Mouse (Mus musculus) kidney, adult 2 months (tissue): ENCODE data around the gene Tmem72. TPM values are rescaled to one million over a fixed set of nuclear protein-coding genes. Genes with fewer than 3 reads are reported as not detected.

Experiments
- DNase-seq: peaks from one replicate; pipeline ENCODE4 v3.0.0; 2021
- H3K27ac ChIP-seq: fragments of 200-500 bp; 2 replicates; pipeline ENCODE4 v1.5.1; 2012; ENCODE audit warnings: low read depth, low read length, control low read depth, inconsistent platforms; ENCODE audit not compliant: insufficient read depth
- H3K27me3 ChIP-seq: fragments of 200-500 bp; replicated peaks from 2 replicates; pipeline ENCODE4 v1.6.1; 2012; ENCODE audit warnings: mild to moderate bottlenecking, moderate library complexity, low read length, inconsistent platforms; ENCODE audit not compliant: control insufficient read depth, insufficient read depth
- H3K36me3 ChIP-seq: fragments of 200-500 bp; 2 replicates; pipeline ENCODE4 v1.6.1; 2012; ENCODE audit warnings: mild to moderate bottlenecking, moderate library complexity, low read length, inconsistent platforms; ENCODE audit not compliant: control insufficient read depth, insufficient read depth
- H3K4me1 ChIP-seq: fragments of 200-500 bp; 2 replicates; pipeline ENCODE4 v1.6.1; 2011; ENCODE audit warnings: low read length; ENCODE audit not compliant: control insufficient read depth, insufficient read depth
- H3K4me3 ChIP-seq: fragments of 200-500 bp; 2 replicates; pipeline ENCODE4 v1.5.1; 2011; ENCODE audit warnings: mild to moderate bottlenecking, low read depth, low read length, control low read depth; ENCODE audit not compliant: insufficient read depth
- CTCF ChIP-seq: fragments of 200-500 bp; conservative IDR thresholded peaks from 2 replicates; pipeline ENCODE4 v1.5.1; 2011; ENCODE audit warnings: low read depth, mild to moderate bottlenecking, control low read depth, low read length, moderate library complexity, mixed read lengths; ENCODE audit not compliant: insufficient read depth, insufficient read length
- POLR2A ChIP-seq: fragments of 200-500 bp; IDR thresholded peaks from one replicate; pipeline ENCODE4 v1.6.1; 2011; ENCODE audit warnings: low read depth, low read length, control low read depth
- WGBS: fragments of 180-500 bp; shearing (Covaris S2); methylation state at CpG from one replicate; pipeline ENCODE4 v1.1.7; 2018; 5-methylcytosine and 5-hydroxymethylcytosine counted together
- polyA plus RNA-seq: library from polyadenylated mRNA; depleted of rRNA; stranded (reverse); fragments of >200 nt; gene quantifications from 2 replicates; pipeline ENCODE4 v1.2.3, GENCODE M21; 2012

The Tmem72 gene
- polyA plus RNA-seq, 1 experiment: 13.4 TPM

GRCm38 (mm10) chr6:116713966-116714365 lies 2.7 kb downstream of the Tmem72 start:
- WGBS: 84% methylated on average over 3 of the region's 3 CpGs
- H3K4me1 ChIP-seq: peaks cover 3% of the 10 kb centered on the region; the same call in 1 of the 2 replicates
- H3K27ac ChIP-seq: peak overlapping the region; percentile 95
- TF ChIP-seq POLR2A (no peak), CTCF (no peak)
- H3K27me3 ChIP-seq: no peaks in the 10 kb centered on the region
- DNase-seq: no peak
- H3K4me3 ChIP-seq: no peak overlapping the region
- no peaks in the 10 kb centered on the region for H3K36me3 ChIP-seq

GRCm38 (mm10) chr6:116712503-116712902 lies 4.2 kb downstream of the Tmem72 start:
- TF ChIP-seq POLR2A (no peak), CTCF (no peak)
- Histone ChIP-seq H3K27me3 (no peaks in the 10 kb centered on the region), H3K4me1 (peaks cover 3% of the 10 kb centered on the region; the same call in 1 of the 2 replicates), H3K27ac (peak overlapping the region; percentile 16), H3K4me3 (no peak overlapping the region), H3K36me3 (no peaks in the 10 kb centered on the region)
- peak; percentile 52 for DNase-seq
- 65% methylated on average over 3 of the region's 3 CpGs for WGBS

- Histone ChIP-seq H3K27me3 (no peaks in the 10 kb centered on the region), H3K4me1 (peaks cover 3% of the 10 kb centered on the region; the same call in 1 of the 2 replicates), H3K36me3 (no peaks in the 10 kb centered on the region), H3K27ac (peak overlapping the region; percentile 80), H3K4me3 (no peak overlapping the region)
- 15% methylated on average over 5 of the region's 5 CpGs for WGBS
- no peak for TF ChIP-seq POLR2A
- TF ChIP-seq CTCF: 0 out of 2 replicates have a peak, but pooled peaks have one; percentile 24
- peak; percentile 32 for DNase-seq
These were observed 4.7 kb downstream of the Tmem72 start for GRCm38 (mm10) chr6:116712062-116712461.

- TF ChIP-seq POLR2A: no peak
- TF ChIP-seq CTCF: no peak
- Histone ChIP-seq H3K4me3 (no peak overlapping the region), H3K4me1 (no peaks in the 10 kb centered on the region), H3K27me3 (no peaks in the 10 kb centered on the region), H3K27ac (no peak overlapping the region), H3K36me3 (no peaks in the 10 kb centered on the region)
- DNase-seq: no peak
- WGBS: 77% methylated on average over 6 of the region's 6 CpGs
These were observed 12.4 kb downstream of the Tmem72 start for GRCm38 (mm10) chr6:116704320-116704719.

GRCm38 (mm10) chr6:116700821-116701220 lies 15.9 kb downstream of the Tmem72 start:
- no peak overlapping the region for H3K4me3 ChIP-seq
- no peak overlapping the region for H3K27ac ChIP-seq
- H3K4me1 ChIP-seq: no peaks in the 10 kb centered on the region
- TF ChIP-seq POLR2A (no peak), CTCF (no peak)
- H3K36me3 ChIP-seq: no peaks in the 10 kb centered on the region
- DNase-seq: no peak
- H3K27me3 ChIP-seq: no peaks in the 10 kb centered on the region

DNA sequence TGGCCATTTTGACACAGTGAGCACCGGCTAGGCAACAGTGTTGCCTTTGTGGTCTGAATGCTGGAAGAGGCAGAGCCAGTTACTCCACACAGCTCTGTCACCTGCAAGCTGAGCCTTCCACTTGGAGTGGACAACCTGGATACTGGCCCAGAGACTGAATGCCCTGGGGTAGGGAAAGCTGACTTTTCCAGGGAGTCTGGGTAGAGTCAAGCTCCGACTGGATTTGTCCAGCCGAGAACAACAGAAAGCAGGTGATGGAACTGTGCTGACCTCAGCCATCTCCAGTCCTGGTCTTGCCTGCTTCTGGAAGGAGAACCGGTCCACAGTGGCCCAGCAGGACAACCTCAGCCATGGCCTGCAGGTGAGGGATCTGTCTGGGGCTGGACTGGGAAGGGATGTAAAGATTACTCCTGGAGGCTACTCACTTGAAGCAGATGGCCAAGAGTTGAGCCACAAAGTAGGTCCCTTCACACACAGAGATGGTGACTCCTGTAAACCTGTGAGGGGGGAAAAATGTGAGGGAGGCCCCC lies 18.8 kb downstream of the Tmem72 start:
- DNase-seq: peak; percentile 81
- H3K27ac ChIP-seq: no peak overlapping the region
- H3K27me3 ChIP-seq: no peaks in the 10 kb centered on the region
- WGBS: 72% methylated on average over 4 of the region's 4 CpGs
- no peaks in the 10 kb centered on the region for H3K4me1 ChIP-seq
- TF ChIP-seq POLR2A: no peak
- TF ChIP-seq CTCF: no peak
- no peak overlapping the region for H3K4me3 ChIP-seq
- H3K36me3 ChIP-seq: no peaks in the 10 kb centered on the region

DNA sequence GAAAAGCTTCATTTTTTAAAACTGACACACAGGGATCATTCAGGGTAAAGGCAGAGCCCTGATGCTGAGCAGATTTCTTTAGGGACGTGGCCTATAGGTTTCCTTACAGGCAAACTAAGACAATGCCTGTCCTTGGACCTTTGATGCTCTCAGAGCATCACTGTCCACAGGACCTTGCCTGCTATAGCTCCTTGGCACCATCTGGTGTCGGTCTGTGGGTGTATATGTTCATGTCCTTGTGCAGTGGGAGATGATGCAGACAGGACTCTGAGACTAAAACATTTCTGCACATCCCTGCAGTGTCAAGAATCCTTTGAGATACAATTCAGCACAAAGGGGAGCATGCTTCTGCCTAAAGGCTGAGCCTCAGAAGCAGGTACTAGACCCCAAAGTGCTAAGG lies 19.3 kb downstream of the Tmem72 start:
- 68% methylated on average over 2 of the region's 2 CpGs for WGBS
- Histone ChIP-seq H3K27ac (no peak overlapping the region), H3K27me3 (no peaks in the 10 kb centered on the region), H3K4me1 (no peaks in the 10 kb centered on the region), H3K36me3 (no peaks in the 10 kb centered on the region), H3K4me3 (no peak overlapping the region)
- TF ChIP-seq CTCF: peak; percentile 61
- no peak for TF ChIP-seq POLR2A
- DNase-seq: no peak
